Mouse (Mus musculus): ENCODE results near the gene Atf6b.

Atf6b gene

DNA sequence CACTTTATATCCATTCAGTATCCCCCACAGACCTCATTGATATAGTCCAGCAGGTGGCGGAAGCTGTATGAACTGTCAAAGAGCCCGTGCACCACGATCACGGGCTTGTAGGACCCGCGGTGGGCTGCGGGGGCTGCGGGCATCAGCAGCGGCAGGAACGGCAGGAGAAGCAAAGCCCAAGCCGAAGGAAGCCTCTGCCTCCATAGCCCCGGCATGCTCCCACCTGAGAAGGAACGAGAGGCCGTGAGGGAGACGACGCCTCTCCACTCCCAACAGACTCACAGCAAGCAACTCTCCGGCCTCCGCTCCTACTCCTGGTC is 20.2 kb upstream of the Atf6b start:
- peak; percentile 57 for DNase-seq (ENCODE audit: extremely low spot score, low spot score)

DNA sequence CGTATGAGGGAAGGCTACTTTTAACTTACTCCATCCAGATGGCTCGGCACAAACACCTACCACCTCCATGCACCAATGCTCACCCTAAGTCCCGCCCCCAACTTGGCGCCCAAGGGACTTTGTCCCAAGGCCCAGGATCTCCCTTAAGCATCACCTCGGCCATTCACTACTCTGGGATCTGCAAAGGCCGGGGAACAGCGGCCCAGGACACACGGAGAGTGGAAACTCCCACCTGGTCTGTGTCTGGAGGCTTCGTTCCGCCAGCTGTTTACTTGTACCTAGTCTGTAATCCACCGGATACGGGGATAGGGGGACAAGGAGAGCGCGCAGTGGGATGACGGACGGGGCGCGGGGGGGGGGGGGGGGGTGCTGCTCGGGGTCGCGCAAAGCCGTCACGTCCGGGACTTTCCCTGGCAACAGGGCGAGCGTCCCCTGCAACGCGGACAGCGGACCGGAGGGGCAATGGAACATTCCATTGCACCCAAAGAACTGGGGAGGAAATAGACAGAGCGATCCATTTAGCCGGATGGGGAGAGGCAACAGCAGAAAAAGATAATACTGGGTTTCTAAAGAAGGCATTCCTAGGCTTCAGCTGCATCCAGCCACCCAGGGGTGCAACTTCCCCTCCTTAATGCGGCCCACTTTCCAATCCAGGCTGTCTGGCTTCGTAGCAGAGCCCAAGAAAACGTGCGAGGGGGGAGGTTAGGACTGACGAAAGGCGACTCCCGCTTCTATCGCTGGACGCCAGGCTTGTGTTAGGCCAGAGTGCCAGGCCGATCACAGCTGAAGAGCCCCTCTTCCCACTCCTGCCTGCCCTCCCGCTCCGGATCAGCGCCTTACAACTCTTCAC is 19.6 kb upstream of the Atf6b start:
- peak; percentile 90 for DNase-seq (ENCODE audit: extremely low spot score, low spot score)

DNA sequence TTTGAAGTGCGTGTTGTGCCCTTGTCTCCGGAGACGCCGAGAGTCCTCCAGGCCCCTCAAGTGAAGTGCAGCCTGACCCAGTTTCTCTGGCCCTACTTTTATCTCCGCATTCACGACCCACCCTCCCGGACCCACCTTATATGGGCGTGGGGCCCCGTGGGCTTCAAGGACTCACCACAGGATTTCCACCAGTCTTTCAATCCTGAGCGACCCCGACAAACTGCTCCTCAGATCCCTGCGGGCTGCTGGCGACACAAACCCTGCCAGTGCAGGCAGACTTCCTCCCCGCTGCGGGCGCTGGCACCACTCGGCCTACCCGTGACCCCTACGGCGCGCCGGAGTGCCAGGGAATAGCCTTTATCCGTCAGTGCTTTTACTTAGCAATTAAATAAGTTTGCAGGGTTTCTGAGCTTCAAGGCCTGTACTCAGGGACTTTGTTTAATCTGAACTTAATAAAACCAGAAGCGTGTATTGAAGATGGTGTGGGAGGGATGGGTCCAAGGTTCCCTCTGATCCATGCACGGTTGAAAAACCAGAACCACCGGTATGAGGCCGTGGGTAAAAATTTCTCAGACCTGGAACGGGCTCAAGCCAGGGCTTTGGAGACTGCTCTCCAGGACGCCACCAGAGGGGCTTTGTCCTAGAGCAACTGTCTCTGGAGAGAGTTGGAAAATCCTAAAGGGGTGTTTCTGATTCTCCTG is 18.9 kb upstream of the Atf6b start, which contains the start of gene Ppt2:
Ppt2 (minus strand) TSS at position 568 of the 701 bp plus-strand sequence.
- DNase-seq (ENCODE audit: extremely low spot score, low spot score), result no peak

DNA sequence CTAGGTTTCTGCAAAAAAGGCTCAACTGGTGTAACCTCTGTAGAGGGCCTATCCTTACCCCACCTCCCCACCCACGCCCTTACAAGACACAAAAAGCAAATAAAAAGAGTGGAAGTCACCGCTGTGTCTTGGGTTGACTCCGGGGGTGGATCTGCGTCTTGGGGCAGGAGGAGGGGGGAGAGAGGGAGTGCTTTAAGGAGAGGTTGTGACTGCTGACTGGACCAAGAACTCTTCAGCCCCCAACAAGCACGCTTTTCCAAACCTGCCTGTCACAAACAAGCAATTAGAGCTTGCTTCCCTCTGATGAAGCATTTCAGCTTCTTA is 18.3 kb upstream of the Atf6b start:
- no peak for DNase-seq (ENCODE audit: extremely low spot score, low spot score)

DNA sequence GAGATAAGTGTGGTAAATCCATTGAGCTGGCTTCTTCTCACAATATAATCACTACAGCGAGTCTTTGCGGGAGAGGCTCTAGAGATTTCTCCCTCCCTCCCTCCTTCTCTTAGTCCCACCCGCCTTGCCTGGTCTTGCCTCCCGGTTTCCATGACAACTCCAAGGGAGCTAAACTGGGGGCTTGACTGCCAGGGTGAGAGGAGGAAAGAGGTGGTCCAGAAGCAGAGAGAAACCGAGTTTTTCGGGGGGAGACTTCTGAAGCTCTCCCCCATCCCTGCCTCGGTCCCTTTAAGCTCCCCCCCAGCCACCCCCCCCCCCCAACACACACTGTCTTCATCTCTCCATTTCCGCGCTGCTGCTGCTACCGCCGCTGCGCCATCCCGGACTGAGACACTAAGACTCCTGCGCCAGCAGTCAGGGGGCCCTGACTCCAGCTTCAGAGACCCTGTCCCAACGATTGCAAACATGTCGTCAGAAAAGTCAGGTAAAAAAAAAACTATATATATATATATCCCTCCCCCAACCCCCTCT is 17.7 kb upstream of the Atf6b start, which contains the start of gene Prrt1:
Prrt1 (plus strand) TSS at position 313 of the 531 bp plus-strand sequence.
- DNase-seq (ENCODE audit: extremely low spot score, low spot score), result peak; percentile 42

DNA sequence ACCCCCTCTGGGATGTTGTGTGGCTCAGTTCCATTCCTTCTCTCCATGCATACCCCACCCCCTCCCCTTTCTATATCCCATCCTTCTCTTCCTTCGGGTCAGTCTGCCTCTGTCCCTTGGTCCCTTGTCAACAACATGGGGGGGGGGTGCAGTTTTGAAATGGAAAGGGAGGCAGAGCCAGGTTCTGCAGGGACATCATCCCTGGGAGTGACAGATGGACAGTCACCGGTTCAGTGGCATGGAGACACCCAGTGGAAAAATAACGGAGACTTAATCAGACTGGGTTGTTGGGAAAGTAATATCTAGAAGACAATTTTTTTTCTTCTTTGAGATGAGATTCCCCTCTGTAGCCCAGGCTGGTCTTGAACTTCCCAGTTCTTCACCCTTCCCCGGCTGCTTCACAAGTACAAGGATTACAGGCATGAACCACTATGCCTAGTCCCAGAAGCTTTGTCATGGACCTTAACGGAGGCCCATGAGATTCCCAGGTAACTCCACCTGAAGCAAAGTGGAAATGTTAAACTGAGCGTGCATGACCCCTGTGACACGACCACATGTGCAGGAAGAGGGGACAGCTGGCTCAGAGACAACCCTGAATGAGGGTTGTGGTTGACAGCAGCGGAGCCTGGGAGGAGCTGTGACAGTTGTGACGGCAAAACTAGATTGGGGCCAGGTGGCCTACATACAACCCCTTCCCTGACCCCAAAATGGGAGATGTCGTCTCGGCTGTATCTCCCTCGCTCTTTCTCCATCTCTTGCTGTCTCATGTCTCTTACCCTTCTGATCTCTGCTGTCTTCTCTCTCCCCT is 16.9 kb upstream of the Atf6b start:
- no peak for DNase-seq (ENCODE audit: extremely low spot score, low spot score)

DNA sequence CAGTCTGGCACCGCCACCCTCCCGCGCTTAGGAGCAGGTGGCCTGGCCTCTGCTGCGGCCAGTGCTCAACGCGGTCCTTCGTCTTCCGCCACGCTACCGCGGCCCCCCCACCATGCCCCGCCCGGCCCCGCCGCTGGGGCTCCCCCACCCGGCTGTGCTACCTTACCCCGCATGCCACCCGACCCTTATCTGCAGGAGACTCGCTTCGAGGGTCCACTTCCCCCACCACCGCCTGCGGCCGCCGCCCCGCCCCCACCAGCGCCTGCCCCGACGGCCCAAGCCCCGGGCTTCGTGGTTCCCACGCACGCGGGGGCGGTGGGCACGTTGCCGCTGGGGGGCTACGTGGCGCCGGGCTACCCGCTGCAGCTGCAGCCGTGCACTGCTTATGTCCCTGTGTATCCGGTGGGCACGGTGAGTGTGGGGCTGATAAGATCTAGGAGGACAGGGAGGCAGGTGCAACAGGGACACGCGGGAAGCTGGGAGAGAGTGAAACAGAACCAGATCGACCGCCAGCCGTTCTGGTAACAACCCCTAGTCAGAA is 16.1 kb upstream of the Atf6b start:
- no peak for DNase-seq (ENCODE audit: extremely low spot score, low spot score)

DNA sequence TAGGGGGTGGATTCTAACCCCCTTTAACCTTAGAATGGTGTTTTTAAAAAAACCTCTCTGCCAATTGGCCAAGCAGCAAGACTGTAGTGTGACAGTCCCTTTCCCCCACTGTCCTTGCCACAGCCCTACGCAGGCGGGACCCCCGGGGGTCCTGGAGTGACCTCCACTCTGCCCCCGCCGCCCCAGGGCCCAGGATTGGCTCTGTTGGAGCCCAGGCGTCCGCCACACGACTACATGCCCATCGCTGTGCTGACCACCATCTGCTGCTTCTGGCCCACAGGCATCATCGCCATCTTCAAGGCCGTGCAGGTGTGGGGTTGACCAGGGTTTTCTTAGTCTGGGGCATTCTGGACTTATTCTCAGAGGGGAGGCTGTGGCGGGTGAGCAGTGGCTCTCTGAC is 15.3 kb upstream of the Atf6b start:
- DNase-seq (ENCODE audit: extremely low spot score, low spot score), result no peak

DNA sequence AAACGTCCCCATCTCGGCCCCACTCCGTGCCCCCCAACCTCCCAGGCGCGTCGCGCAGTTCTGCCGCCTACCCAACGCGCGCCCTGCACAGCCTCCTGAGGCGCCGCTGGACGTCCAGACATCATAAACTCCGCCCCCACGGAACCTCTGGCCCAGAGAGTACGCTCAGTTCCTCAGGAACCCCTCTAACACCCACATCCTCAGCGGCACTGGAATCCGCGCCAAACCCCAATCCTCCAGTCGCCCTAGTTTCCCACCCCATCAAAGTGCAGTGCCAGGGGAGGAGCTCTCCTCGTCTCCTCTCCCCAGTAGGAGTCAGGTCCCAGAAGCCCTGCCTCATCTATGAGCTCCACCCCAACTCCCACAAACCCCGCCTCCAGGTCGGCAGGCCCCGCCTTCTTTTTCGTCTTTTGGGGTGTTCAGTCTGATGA is 14.7 kb upstream of the Atf6b start:
- DNase-seq (ENCODE audit: extremely low spot score, low spot score), result peak; percentile 47

DNA sequence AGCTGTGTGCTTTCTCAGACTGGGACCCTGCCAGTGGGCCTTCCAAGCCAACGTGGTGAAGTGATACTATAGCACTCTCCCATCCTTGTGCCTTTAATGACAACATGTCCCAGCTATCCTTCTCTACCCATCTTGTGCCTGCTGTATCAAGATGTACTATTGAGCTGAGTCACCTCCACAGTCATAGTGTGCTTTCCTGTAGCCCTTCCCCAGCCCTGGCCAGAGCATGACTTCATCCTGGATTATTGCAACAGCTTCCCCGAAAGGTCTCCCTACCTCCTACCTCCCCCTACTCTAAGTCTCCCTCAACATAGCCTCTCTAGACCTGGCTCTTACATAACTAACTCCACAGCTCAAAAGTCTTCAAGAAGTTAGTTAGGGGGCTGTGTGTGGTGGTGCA is 11.3 kb upstream of the Atf6b start:
- DNase-seq (ENCODE audit: extremely low spot score, low spot score), result no peak

DNA sequence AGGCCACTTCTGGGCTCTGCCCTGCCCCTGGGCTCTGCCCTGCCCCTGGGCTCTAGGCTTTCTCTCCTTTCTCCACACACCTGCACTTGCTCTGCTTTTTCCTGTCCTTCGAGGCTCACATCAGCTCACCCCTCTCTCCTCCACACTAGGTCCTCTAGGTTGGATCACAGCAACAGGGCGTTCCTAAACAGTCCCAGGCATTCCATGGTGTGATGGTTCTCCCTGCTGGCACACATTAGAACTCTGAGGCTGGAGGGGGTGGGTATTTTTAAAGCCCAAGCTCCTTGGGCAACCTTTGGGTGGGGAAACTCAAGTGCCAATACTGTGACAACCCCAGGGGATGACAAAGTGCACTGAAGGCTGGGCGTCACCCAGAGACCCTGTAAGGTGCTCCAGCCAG is 9.5 kb upstream of the Atf6b start:
- no peak for DNase-seq (ENCODE audit: extremely low spot score, low spot score)

DNA sequence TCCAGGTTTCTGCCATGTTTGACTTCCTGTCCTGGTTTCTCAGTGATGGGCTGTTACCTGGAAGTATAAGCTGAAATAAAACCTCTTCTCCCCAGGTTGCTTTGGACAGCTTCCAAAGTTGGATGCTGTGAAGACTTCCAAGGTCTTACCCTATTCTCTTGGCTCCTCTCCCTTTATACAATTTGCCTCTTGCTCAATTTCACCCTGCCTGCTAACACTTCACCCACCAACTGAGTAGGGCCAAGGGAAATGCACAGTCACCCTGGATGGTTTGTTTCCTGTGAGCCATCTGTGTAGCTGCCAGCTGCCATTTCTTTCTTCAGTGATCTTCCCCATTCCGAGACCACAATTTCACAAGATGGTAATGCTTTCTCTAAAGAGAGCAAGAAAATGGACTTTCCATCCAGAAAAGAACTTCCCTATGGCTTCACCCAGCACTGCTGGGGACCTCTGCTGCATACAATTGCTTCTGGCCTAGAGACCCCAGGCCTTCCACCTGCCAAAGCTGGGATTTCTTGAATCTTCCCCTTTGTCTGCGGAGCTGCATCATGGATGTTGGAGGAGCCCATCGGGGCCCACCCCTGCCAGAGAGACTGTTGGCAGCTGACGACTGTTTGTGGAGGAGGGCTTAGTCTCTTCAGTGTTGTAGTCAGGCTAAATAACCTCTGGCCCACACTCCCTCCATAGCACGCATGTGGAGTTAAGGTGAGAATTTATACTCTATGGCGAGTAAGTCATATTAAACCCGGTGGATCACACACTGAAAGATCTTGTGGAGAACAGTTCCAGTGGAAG is 7.3 kb upstream of the Atf6b start:
- no peak for DNase-seq (ENCODE audit: extremely low spot score, low spot score)

DNA sequence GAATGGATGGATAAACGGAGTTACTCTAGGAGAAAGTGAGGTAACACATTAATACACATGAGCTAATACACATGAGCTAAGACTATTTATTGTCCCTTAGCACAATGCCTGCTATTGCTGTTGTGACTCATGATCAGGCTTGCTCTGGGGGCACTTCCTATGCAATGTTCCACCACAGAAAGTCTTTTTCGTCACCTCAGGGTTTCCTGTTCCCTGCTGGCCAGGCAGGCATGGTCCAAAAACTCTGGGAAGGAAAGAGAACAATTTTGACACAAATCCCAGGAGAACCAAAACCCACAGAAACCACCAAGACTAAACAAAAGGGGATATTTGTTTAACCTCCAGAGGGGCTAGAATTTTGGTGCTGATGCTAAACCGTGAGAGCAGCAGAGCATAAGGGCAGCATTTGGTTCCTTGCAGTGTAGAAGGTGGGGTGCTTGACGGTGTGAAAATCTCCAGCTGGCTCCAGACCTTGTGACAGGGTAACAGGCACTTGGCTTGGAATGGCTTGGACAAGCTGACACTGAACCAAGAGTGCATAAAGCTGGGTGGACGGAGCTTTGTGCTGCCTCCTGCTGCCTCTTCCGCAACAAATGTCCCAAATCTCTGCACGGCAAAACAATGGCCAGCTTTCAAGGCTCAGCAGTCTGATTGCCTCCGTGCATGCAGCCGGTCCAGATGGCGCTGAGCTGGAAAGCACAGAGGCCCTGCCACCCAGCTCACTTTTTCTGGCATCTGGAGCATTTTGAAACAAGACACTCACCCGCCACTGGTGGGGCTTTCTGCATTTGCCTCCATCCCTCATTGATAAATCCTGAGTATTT is 6.0 kb upstream of the Atf6b start:
- peak; percentile 54 for DNase-seq (ENCODE audit: extremely low spot score, low spot score)

DNA sequence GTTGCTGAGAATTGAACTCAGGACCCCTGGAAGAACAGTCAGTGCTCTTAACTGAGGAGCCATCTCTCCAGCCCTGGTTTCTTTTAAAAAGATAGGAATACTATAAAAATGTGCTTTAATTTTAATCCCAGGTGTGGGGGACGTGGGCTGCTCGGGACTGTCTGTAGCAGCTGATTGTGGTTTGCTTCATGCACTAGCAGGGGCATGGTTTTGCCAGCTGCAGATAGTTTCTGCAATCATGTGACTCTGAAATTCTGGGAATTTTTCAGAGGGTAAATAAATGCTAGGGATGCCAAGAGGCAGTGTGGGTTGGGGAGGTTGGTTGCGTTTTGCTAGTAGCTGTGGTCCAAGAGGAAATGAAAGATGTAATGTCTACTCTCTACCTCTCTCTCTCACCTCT is 5.0 kb upstream of the Atf6b start:
- no peak for DNase-seq (ENCODE audit: extremely low spot score, low spot score)

DNA sequence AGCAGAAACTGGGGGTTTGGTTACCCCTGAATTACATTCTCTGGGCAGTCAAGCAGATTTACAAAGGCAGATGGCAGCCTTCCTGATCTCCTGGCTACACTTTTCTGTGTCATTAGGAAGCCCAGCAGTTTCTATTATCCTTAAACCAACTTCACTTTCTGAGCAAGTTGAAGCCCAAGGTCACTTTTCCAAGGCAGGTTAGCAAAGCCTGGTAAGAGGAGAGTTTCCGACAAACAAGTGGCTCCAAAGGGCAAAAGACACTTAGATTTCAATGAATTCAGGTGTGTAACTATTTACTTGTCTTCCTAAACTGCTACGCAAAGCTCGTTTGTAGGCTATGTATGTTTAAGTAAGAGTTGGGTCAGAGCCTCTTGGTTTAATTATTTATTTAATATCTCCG is 3.6 kb upstream of the Atf6b start:
- DNase-seq (ENCODE audit: extremely low spot score, low spot score), result no peak

DNA sequence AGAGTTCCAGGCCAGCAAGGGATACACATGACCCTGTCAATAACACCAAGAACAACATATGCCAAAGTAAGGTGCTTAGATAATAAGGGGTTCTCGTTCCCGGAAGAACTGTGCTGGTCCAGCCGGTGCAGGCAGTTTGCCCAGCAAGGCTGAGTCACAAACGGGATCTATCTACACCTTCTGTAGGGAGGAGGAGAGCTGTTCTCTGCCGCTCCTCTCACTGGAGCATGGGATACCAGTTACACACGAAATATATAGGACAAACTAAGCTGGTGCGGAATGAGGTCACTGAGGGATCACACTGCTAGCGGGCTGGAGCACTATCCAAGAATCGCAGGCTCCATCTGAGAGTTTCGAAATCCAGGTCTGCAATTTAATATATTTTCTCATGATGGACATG is 3.0 kb upstream of the Atf6b start:
- DNase-seq (ENCODE audit: extremely low spot score, low spot score), result no peak

DNA sequence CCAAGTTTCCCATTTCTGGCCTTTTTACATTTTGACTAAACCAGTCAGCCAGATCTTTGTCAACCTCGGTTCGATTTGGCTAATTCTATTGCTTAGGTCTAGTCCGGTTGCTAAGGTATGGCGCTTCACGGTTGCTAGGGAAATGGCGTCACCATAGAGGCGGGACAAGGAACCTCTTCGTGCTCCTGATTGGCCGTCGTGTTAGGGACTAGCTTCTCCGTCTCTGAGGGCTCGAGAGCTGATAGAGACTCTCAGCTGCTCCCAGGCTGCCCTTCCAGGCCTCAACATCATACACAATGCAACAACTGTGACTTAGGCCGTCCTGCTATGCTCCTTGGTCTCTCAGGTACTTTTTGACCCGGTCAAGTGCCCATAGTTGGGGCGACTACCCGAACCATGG is 2.3 kb upstream of the Atf6b start, which contains the start of gene Fkbpl:
Fkbpl (plus strand) TSS at position 157 of the 400 bp plus-strand sequence.
- peak; percentile 92 for DNase-seq (ENCODE audit: extremely low spot score, low spot score)

DNA sequence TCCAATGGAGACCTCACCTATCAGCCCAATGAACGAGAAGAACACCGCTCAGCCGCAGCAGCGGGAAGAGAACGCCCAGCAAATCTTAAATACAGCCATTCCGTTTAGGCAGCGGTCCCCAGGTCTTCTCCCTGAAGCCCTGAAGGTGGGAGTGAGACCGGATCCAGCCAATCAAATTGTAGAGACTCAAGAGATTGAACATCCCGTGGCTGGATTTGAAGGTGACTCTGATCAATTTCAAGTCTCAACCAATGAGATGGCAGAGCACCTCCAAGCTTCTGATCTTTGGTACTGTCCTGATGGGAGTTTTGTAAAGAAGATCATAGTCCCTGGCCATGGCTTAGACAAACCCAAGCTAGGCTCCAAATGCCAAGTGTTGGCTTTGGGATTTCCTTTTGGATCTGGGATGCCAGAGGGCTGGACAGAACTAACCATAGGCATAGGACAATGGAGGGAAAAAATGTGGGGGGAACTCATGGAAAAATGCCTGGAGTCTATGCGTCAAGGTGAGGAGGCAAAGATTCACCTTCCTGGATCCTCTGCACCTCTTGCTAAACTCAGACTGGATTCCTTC is 1.6 kb upstream of the Atf6b start:
- DNase-seq (ENCODE audit: extremely low spot score, low spot score), result no peak

DNA sequence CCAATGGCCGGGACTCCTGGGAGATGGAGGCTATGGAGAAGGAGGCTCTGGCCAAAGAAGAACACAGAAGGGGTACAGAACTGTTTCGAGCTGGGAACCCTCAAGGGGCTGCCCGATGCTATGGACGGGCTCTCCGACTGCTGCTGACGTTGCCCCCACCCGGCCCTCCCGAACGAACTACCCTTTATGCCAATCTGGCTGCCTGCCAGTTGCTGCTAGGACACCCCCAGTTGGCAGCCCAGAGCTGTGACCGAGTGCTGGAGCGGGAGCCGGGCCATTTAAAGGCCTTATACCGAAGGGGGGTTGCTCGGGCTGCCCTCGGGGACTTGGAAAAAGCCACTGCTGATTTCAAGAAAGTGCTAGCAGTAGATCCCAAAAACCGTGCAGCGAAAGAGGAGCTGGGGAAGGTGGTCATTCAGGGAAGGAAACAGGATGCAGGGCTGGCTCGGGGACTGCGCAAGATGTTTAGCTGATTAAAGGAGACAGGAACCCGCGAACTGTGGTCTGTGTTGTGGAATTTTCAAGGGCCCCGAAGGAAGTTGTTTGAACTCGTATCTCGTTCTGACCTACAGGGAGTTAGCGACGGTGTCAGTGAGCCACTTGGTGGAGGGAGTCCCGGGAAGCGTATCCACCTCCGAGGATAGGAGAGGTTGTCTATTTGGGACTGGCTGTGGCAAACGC is 975 bp upstream of the Atf6b start:
- no peak for DNase-seq (ENCODE audit: extremely low spot score, low spot score)

All from neural tube, embryonic 10.5 days (tissue).